Mouse (Mus musculus) adrenal gland, adult 2 months (tissue): ENCODE data around the gene Fam126b. TPM values are rescaled to one million over a fixed set of nuclear protein-coding genes. Genes with fewer than 3 reads are reported as not detected.
A peak's percentile ranks its signal among the peaks of the same experiment; 100 is the strongest.
"Not testable (repeated sequence)": the region's sequence is repeated elsewhere in the genome, so short reads cannot be mapped to it uniquely, and the experiment has no call there.

Experiments used
- DNase-seq: peaks from one replicate; pipeline ENCODE4 v3.0.0; 2021
- polyA plus RNA-seq: library from polyadenylated mRNA; depleted of rRNA; stranded (reverse); fragments of >200 nt; gene quantifications from 2 replicates; pipeline ENCODE4 v1.2.3, GENCODE M21; 2012; rRNA removed
- total RNA-seq, 2 experiments: library from RNA; stranded (reverse); gene quantifications; 2 replicates each; pipeline ENCODE4 v1.2.3; 2021

Gene Fam126b
- total and polyA plus RNA-seq, 3 experiments, result 0.65 to 48.8 (median 40.0) TPM

- DNase-seq, result no peak
These were observed 17.5 kb downstream of the Fam126b start for GRCm38 (mm10) chr1:58568456-58569130.

- no peak for DNase-seq
These were observed 19.5 kb downstream of the Fam126b start for GRCm38 (mm10) chr1:58566621-58567020.

- no peak for DNase-seq
These were observed 21.1 kb downstream of the Fam126b start for GRCm38 (mm10) chr1:58564981-58565380.

GRCm38 (mm10) chr1:58562455-58562854, 23.7 kb downstream of the Fam126b start:
- peak; percentile 20 for DNase-seq

GRCm38 (mm10) chr1:58560370-58560769, 25.8 kb downstream of the Fam126b start:
- DNase-seq, result not testable (repeated sequence)

GRCm38 (mm10) chr1:58541386-58541785, 44.7 kb downstream of the Fam126b start:
- no peak for DNase-seq

- no peak for DNase-seq
These were observed 78.9 kb downstream of the Fam126b start for GRCm38 (mm10) chr1:58507249-58507648.

GRCm38 (mm10) chr1:58504577-58505254, 81.4 kb downstream of the Fam126b start, which contains the start of gene Orc2:
Gene Orc2, minus strand, starts transcription at chr1:58505109.
- DNase-seq, result peak; percentile 96

- no peak for DNase-seq
These were observed 82.2 kb downstream of the Fam126b start for GRCm38 (mm10) chr1:58503793-58504370.

GRCm38 (mm10) chr1:58503134-58503533, 83.0 kb downstream of the Fam126b start:
- no peak for DNase-seq

- no peak for DNase-seq
These were observed 87.4 kb downstream of the Fam126b start for GRCm38 (mm10) chr1:58498758-58499157.

- no peak for DNase-seq
These were observed 88.4 kb downstream of the Fam126b start for GRCm38 (mm10) chr1:58497678-58498077.

- no peak for DNase-seq
These were observed 90.5 kb downstream of the Fam126b start for GRCm38 (mm10) chr1:58495603-58496002.

- no peak for DNase-seq
These were observed 103.5 kb downstream of the Fam126b start for GRCm38 (mm10) chr1:58482647-58483046.

- no peak for DNase-seq
These were observed 110.5 kb downstream of the Fam126b start for GRCm38 (mm10) chr1:58475662-58476061.

Other genes starting within 250 kb of the Fam126b start
- gene Bzw1, start 193.4 kb downstream of the Fam126b start, total RNA-seq, result 100 to 1,000 TPM; 125 to 134 TPM
- 5.6 and 7.5 TPM in 2 replicates for gene Bzw1, start 193.4 kb downstream of the Fam126b start, polyA plus RNA-seq
- gene Clk1, start 162.3 kb downstream of the Fam126b start, total RNA-seq, result 100 to 1,000 TPM; 120 to 159 TPM
- gene Clk1, start 162.3 kb downstream of the Fam126b start, polyA plus RNA-seq, result 9.9 and 10.7 TPM in 2 replicates
- 10 to 100 TPM; 21.6 to 21.7 TPM for gene Nif3l1, start 141.2 kb downstream of the Fam126b start, total RNA-seq
- gene Nif3l1, start 141.2 kb downstream of the Fam126b start, polyA plus RNA-seq, result 11.1 and 12.2 TPM in 2 replicates
- 10 to 100 TPM; 27.1 to 34.5 TPM for gene Ppil3, start 140.8 kb downstream of the Fam126b start, total RNA-seq
- 10.0 and 10.7 TPM in 2 replicates for gene Ppil3, start 140.8 kb downstream of the Fam126b start, polyA plus RNA-seq
- gene Orc2, start 81.2 kb downstream of the Fam126b start, total RNA-seq, result 10 to 100 TPM; 18.0 to 23.7 TPM
- 9.8 and 16.2 TPM in 2 replicates for gene Orc2, start 81.2 kb downstream of the Fam126b start, polyA plus RNA-seq
- gene Ndufb3, start 61 bp upstream of the Fam126b start, total RNA-seq, result 100 to 1,000 TPM in 1 of 2 experiments, 10 to 100 TPM in 1; 97.8 to 181 TPM
- 8.1 and 12.8 TPM in 2 replicates for gene Ndufb3, start 61 bp upstream of the Fam126b start, polyA plus RNA-seq
- 1 to 10 TPM; 1.1 to 3.4 TPM for gene Als2cr12, start 109.7 kb upstream of the Fam126b start, total RNA-seq
- 0.46 TPM in 1 of 2 replicates, not detected in the other for gene Als2cr12, start 109.7 kb upstream of the Fam126b start, polyA plus RNA-seq
- 100 to 1,000 TPM in 1 of 2 experiments, 10 to 100 TPM in 1; 97.4 to 113 TPM for gene Cflar, start 125.2 kb upstream of the Fam126b start, total RNA-seq
- 37.3 and 41.7 TPM in 2 replicates for gene Cflar, start 125.2 kb upstream of the Fam126b start, polyA plus RNA-seq
- 10 to 100 TPM; 15.5 to 22.9 TPM for gene Casp8, start 209.1 kb upstream of the Fam126b start, total RNA-seq
- gene Casp8, start 209.1 kb upstream of the Fam126b start, polyA plus RNA-seq, result 0.74 and 0.89 TPM in 2 replicates